Mouse (Mus musculus) layer of hippocampus, postnatal 25 days (tissue): ENCODE measurements around the gene Mtus2. TPM values are rescaled to one million over a fixed set of nuclear protein-coding genes. Genes with fewer than 3 reads are reported as not detected.
"Not testable (repeated sequence)": the region's sequence is repeated elsewhere in the genome, so short reads cannot be mapped to it uniquely, and the experiment has no call there.

Experiments
- DNase-seq, 2 experiments: peaks; one replicate each; pipeline ENCODE4 v3.0.0; 2022; ENCODE audit warnings: mixed read lengths in 2 of 2, low spot score in 1 of 2; ENCODE audit errors: extremely low spot score in 1 of 2
- total RNA-seq, 2 experiments: library from RNA; stranded (reverse); gene quantifications; 2 replicates each; pipeline ENCODE4 v1.2.3; 2021

The Mtus2 gene
- total RNA-seq, 2 experiments from 2014 or later = 30.0 to 35.6 TPM

DNA sequence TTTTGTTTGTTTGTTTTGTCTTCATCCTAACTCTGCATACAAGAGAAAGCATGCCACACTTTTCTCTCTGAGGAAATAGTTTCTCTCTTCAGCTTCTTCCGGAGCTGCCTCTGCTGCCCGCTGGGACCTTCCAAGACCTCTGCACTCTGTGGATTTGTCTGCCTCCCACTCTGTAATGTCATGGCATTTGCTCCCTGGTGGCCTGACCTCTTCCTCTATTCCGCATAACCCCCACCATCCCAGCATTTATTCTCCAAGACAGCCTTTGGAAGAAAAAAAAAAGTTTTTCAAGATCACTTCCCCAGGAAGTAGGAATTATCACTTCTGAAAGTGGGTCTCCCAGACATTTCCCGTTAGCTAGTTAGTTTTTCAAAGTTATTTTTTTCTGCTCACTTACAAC, 218.0 kb downstream of the Mtus2 start:
- DNase-seq = no peak

DNA sequence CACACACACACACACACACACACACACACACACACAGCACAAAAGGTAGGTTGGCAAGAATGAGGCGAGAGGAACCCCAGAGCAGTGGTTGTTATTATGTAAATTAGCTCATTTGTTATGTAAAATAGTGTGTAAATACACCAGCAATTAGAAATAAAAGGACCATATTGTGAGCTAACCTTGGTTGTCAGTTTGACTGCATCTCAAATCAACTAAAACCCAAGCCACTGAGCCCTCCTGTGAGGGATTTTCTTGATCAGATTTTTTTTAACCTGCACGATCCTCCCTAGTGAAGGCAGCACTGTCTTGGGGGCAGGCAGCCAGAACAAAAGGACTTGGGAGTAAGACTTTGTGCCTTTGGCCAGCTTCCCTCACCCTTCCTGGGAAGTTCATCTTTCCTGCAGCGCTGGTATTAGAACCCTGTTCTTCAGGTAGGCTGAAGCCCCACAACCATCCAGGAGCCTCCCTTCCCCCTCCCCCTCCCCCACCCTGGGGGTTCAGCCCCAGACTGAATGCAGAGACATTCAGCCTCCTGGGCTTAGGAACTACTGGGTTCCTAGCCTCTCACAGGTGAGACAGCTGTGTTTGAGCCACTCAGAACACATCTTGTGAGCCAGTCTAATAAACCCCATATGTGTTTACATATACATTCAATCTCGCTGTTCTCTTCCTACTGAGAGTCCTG, 218.8 kb downstream of the Mtus2 start:
- no peak for DNase-seq

- not testable (repeated sequence) for DNase-seq
Measured at GRCm38 (mm10) chr5:148176539-148176938, 219.4 kb downstream of the Mtus2 start.

DNA sequence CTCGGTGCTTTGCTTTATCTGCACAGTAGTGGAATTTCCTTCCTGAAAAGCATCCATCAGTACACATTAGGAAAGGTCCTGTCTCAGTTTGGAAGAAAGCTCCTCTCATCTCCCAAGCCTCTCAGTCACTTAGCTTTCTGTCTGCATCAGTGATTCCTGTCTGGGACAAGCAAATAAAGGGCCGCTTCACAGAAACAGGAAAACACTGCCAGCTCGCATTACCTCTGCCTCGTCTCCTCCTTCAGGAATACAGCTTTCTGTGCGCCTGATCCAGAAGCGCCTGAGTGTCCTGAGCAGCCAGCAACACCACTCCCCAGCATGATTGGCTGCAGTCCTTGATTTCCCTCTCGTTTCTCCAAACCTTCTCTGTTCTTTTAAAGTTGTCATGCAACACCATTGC, 222.1 kb downstream of the Mtus2 start:
- no peak for DNase-seq

- peak; percentile 23 to 55 for DNase-seq
Measured at GRCm38 (mm10) chr5:148180590-148181307, 223.6 kb downstream of the Mtus2 start.

- DNase-seq = no peak
Measured at GRCm38 (mm10) chr5:148181308-148181630, 224.1 kb downstream of the Mtus2 start.

DNA sequence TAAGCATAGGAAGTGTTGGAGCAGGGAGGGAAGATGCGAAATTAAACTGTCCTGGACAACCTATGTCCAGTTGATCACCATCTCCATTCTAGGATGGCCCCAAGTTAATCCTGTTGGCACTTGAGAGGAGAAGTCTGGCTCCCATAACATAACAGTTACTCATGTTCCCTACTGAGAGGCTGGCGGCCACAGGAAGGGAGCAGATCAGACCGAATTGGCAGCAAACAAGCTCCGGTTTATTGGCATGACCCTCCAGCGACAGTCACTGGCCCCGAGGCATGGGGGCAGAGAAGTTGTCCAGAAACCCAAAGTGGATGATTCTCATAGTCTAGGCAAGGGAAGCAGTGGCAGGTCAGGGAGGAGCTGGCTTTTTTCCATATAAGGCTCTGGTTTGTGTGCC, 224.8 kb downstream of the Mtus2 start:
- no peak for DNase-seq

GRCm38 (mm10) chr5:148185898-148186297, 228.8 kb downstream of the Mtus2 start:
- DNase-seq = no peak

- no peak for DNase-seq
Measured at GRCm38 (mm10) chr5:148191416-148191815, 234.3 kb downstream of the Mtus2 start.

- no peak for DNase-seq
Measured at GRCm38 (mm10) chr5:148211831-148212230, 254.7 kb downstream of the Mtus2 start.

GRCm38 (mm10) chr5:148216786-148217185, 259.7 kb downstream of the Mtus2 start:
- no peak for DNase-seq

DNA sequence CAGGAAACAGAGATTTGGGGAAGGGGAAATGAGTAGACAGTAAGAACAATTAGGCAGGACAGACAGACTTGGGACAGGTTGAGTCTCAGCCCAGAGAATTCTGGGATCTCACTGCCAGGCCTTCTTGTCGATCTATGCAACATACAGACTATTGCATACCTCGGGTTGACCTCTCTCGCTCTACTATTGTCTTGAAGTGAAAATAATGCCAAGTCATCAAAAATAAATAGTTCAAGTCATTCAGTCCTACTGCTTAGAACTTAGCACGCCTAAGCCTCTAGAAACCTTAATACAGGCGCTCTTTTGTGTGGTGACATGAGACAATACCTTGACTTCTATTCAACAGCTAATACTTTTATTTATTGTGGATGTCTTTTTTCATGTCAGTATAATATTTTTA, 265.8 kb downstream of the Mtus2 start:
- DNase-seq = no peak

DNA sequence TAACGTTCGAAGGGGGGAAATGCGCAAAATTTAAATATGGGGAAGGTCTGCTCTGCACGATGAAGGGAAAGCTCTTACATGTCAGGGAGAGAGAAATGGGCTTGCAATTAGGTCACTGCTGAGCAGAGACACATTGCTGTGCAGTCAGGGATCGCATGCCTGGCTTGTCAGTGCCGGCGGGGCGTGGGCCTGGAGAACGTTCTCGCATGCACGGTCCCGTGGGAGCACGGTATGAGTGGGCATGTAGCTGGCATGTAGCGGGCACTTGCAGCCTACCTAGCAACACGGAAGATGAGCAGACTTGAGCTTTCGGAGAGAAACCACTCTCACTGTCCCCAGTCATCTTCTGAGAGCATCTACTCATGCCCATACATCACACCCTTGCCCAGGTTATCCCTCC, 266.9 kb downstream of the Mtus2 start:
- no peak for DNase-seq

- no peak for DNase-seq
Measured at GRCm38 (mm10) chr5:148233714-148234113, 276.6 kb downstream of the Mtus2 start.

DNA sequence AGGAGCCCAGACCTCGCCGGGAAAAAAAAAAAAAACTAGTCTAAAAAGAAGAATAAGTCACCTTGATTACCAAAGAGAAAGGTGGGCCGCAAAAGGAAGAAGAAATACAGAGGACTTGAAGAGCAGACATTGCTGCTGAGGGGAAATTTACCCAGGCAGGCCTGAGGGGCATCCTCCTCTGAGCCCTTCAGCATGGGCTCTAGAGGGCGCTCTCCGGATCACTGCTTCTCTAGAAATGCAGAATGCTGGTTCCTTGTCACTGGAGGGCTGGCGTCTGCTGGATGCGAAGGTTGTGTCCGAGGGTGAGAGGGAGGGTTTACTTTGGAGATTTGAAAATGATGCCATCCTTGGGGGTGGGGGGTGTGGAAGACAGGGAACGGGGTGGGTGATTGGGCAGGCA, 279.5 kb downstream of the Mtus2 start:
- peak in 1 of 2 experiments; percentile 33 for DNase-seq

- DNase-seq = no peak
Measured at GRCm38 (mm10) chr5:148239067-148239466, 281.9 kb downstream of the Mtus2 start.

- DNase-seq = no peak
Measured at GRCm38 (mm10) chr5:148239757-148240156, 282.6 kb downstream of the Mtus2 start.

- peak; percentile 71 to 88 for DNase-seq
Measured at GRCm38 (mm10) chr5:148241932-148242331, 284.8 kb downstream of the Mtus2 start.

GRCm38 (mm10) chr5:148244471-148244870, 287.4 kb downstream of the Mtus2 start:
- DNase-seq = no peak

DNA sequence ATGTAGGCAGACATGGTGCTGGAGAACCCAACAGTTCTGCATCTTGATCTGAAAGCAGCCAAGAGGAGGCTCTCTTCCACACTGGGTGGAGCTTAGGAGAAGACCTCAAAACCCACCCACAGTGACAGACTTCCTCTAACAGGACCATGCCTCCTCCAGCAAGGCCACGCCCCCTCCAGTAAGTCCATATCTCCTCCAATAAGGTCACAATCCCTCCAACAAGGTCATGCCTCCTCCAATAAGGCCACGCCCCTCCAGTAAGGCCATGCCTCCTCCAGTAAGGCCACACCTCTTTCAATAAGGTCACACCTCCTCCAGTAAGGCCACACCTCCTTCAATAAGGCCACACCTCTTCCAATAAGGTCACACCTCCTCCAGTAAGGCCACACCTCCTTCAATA, 288.3 kb downstream of the Mtus2 start:
- DNase-seq = no peak

GRCm38 (mm10) chr5:148248236-148248635, 291.1 kb downstream of the Mtus2 start:
- no peak for DNase-seq

GRCm38 (mm10) chr5:148251847-148252246, 294.7 kb downstream of the Mtus2 start:
- no peak for DNase-seq
